Mouse (Mus musculus): Measurements from ENCODE around the gene Adamts18. TPM values are rescaled to one million over a fixed set of nuclear protein-coding genes. Genes with fewer than 3 reads are reported as not detected.
A peak's percentile ranks its signal among the peaks of the same experiment; 100 is the strongest.

The Adamts18 gene
- total RNA-seq (2021): 1 to 10 TPM; 1.6 TPM
- long read RNA-seq, experiment 1: 0 reads
- long read RNA-seq, experiment 2: 0 reads

DNA sequence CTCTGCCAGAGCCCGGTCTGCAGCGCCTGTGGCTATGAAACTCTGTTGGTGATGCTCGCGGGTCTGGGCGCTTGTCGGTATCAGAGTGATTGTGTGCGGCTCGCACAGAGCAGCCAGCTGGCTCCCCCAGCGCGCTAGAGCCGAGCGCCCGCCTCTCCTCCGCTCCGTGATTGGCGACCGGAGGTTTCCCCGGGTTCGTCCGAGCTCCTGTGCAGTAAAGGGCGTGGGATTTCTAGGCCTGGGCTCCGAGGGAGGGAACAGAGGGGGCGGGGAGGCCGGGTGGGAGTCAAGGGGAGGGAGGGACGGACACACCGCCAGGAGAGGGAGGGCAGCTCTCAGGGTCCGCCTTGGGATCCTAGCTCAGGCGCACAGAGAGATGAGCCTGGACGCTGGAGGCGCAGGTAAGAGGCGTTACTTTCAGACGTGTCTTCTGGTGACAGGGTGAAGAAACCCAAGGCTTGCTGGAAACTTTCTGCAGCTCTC is at the start of gene Adamts18:
TSS of gene Adamts18 (minus strand) at position 86 of the 483 bp plus-strand sequence.
- DNase-seq (ENCODE audit: low spot score in 2 of 2): peak; percentile 26 to 49

DNA sequence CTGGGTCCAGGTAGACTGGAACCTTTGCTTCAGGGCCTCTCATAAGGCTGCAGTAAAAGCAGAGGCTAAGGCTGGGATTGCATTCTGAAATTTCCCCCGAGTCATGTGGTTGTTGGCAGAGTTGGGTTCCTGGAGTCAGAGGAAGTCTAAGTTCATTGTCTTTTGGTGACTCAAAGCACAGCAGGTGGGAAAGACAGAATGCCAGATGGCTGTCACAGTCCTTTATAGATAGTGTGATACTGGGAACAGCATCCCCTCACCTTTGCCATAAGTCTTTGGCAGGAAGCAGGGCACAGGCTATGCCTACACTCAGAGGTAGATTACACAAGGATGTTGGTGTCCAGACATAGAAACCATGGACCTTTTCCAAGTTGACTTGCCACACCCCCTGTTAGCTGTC is 47.9 kb upstream of the Adamts18 start:
- DNase-seq (ENCODE audit: low spot score in 2 of 2): no peak

DNA sequence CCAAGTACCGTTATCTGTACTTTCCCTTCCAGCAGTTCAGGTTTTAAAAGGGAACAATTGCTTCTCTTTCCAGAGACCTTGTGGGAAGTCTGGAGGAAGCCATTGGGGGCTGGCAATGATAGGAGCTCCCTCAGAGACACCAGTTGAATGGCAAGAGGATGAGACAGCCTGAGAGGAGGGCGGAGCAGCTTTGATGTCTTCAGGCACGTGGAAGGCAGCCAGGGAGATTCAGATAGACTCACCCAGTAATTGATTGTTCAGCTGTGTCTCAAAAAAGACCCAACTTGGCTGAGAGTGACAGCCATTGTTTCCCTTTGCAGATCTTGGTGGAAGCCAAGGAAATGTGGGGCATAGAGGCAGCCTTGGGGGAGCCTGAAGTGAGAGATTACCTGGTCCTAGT is 42.8 kb upstream of the Adamts18 start:
- no peak for DNase-seq (ENCODE audit: low spot score in 2 of 2)

DNA sequence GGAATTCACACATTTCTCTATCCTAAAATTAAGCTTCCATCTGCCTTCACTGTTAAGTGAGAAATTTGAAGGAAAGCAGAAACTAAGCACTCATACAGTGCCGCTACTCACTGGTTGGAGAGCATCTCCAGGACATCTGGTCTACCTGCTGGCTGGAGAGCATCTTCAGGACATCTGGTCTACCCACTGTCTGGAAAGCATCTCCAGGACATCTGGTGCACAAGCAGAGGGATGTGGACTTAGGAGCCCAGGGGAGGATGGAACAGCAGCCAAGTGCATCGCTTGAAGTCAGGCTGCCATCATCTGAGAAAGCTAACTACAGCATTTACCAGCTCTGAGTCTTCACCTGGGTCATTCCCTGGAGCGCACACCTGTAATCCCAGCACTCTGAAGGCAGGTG is 38.0 kb upstream of the Adamts18 start:
- DNase-seq (ENCODE audit: low spot score in 2 of 2): no peak

DNA sequence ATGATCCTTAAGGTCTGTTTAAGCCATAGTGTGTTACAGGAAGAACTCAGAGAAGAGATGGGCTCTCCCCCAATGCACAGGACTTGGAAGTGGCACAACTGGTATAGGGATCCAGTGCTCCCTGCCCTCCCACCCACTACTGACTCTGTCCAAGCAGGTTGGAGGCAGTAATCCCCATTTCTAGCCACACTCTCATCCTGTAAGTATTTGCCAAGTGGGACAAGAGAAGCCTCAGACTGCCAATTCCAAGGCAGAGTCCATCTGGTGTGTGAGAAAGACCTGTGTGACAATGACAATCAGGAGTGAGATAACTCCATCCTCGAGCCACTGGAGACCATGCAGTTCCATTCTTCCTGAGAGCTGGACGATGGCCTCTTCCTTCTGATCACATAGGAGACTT is 36.6 kb upstream of the Adamts18 start:
- peak in 1 of 2 experiments; percentile 8 for DNase-seq (ENCODE audit: low spot score in 2 of 2)

DNA sequence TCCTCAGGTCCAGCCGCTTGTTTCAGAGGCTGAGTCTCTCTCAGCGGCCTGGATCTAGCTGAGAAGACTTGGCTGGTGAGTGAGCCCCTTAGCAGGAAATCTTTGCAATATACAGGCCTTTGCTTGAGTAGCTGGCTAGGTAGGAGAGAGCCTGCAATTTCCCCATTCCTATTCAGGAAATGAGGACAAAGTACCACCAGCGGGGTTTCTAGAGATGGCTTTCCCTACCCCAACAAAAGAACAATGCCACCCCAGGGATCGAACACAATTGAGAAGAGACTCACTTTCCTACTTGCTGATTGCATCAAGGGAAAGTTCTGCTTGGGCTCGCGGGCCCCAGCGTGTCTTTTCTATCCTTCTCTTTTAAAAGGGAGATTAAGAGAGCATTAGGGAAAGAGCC is 35.5 kb upstream of the Adamts18 start:
- no peak for DNase-seq (ENCODE audit: low spot score in 2 of 2)

DNA sequence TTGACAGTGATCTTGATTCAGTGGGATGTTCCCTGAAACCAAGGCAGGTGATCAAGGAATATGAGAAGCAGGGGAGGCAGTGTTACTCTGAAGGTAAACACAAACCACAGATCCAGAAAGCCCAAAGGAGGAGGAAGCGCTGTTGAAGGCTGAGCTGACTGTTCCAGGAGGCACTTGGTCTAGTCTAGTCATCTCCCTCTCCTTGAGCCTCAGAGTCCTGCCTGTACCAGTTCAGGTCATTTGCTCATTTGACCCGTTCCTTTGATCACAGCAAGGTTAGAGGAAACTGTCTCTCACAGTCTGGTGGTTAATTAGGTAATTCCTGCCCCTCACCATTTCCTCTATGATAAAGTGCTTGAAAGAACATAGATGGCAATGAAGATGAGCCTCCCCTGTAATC is 34.0 kb upstream of the Adamts18 start:
- DNase-seq (ENCODE audit: low spot score in 2 of 2): no peak

DNA sequence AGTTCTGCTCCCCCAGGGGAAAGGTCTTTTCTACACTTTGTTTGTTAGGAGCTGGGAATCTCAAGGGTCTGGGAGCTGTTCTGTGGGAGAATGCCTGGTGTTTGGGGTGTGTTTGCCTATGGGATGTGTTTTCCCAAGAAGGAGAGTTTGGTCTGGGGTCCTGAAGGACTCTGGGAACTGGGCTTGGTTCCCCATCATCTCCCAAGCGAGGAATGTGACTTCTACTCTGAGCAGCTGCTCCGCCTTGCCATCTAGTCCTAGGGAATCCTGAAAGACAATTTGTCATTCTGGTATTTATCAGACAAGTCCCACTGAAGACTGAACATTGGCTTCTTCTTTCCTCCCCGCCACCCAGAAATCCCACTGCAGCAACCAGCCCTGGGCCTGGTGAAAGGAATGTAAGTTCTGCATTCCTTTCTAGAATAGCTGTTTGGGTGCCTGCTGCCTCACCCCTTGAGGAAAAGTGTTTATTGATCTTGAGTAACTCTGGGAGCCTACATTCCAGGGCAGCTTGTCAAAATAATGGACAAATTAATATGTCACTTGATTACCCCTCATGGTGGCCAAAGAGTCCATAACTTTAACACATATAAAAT is 30.0 kb upstream of the Adamts18 start:
- DNase-seq (ENCODE audit: low spot score in 2 of 2): no peak

DNA sequence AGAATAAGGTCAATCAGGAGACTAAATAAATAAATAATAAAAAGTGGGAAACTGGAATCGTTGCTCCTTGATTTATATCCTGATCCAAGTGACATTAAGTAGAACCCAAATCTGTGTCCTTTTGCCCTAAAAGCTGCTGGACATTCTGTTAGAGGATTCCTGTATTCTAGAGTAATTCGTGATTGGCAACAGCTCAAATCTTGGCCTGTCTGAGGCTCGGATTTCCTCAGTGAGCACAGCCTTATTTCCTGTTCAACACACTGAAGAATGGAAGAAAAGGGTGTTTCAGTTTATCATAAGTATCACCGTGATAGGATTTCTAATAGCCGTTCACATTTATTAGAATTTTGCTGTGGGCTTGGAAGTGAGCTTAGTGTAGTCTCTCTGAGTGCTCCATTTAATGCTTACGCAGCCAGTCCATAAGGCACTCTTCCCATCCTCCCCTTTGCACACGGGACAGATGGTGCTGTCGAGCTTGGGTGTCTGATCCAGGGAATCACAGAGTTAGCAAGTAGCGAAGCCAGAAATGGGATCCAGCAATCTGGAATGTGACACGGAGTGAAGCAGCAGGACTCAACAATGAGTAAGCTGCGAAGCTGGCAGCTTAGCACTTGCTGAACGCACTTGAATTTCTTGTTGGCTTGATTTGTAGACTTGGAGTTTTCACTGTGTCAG is 25.0 kb upstream of the Adamts18 start:
- peak; percentile 74 to 83 for DNase-seq (ENCODE audit: low spot score in 2 of 2)

DNA sequence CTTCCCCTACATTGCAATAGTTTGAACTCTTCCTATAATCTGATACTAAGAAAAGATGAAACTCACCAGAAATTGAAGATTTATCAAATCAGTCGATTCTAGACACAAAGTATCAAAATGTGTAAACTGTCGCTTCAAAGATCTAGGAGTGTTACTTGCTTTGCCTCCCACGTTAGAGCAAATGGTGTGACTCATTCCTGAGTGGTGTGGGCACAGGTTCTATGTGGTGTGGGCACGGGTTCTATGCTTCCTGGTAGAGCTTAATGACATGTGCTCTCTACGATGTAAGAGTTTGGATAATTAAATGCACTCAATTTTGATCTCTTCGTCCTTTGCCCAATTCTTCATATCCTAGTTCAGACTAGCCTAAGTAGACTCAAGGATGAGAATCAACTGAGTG is 23.9 kb upstream of the Adamts18 start:
- DNase-seq (ENCODE audit: low spot score in 2 of 2): peak in 1 of 2 experiments; percentile 27

DNA sequence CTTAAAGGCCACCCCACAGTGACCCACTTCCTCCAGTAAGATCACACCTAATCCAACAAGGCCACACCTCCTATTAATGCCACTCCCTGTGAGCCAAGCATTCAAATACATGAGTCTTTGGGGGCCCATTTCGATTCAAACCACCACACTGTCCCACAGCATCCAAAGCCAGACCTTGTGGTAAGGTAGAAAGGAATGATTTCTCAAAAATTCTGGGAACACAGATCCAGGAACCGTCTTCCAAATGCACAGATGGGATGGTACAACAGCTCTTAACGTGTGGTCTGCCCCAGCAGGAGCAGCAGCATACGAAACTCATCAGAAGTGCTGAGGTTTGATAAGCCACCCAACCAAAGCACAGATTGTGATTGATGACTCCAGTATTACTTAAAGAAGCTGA is 18.0 kb upstream of the Adamts18 start:
- no peak for DNase-seq (ENCODE audit: low spot score in 2 of 2)

DNA sequence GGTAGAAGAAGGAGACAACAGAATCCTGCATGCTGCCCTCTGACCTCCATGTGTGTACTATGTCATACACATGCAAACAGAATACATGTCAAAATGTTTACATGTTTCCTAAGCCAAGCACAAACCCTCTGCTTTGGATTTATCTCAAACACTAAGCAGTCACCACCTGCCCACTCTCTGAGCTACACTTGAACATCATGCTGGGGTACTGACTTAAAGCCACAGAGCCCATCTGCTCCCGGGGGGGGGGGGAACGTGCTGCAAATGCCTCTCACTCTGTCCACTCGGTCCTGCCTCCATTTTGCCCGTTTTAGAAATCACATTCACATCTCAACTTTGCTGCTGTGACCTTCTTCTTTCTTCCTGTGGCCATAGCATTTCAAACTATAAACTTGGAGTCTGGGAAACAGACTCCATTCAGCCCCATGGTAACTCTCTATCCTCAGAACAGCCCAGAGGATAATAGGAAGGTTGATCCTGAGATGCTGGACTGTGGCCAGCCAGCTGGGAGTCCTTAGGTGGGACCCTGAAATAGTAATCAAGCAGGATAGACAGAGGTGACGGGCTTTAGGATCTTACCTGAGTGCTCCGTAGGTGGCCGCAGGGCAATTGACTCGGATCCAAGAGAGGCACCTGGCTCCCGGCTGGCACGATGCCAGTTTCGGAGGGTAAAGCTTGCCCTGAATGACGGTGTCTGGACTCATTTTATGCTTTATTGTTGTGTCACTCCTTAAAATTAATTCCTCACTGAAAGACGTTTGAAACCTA is 17.0 kb upstream of the Adamts18 start:
- DNase-seq (ENCODE audit: low spot score in 2 of 2): no peak

DNA sequence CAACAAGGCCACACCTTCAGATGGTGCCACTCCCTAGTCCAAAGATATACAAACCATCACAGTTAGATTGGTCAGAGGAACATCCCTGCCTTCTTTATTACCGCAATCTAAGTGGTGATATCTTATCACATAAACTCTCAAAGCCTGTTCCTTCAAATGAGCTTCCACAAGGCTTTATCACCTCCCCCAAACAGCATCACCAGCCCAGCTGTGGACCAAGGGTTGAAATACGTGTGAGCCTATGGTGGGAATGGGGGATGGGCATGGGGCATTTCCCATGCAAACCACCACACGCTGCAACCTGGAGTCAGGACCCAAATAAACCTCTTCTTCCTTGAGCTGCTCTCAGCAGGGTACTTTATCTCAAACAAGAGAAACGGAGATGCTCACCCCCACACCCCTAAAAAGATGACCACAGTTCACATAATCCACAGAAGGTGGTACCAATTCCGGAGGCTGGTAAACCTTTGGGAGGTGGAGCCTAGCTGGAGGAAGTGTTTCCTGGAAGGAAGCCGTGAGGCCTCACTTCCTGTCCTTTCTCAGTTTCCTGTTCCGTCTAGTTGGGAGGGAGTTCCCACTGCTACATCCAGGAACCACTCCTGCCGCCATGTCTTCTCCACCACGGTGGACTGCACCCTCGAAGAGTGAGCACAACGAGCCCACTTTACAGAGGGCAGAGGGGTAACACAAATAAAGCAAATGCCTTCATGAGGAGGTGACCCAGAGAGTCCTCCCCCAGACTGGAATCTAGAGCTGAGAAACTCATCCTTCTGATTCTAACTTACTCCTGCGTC is 11.5 kb upstream of the Adamts18 start:
- no peak for DNase-seq (ENCODE audit: low spot score in 2 of 2)

DNA sequence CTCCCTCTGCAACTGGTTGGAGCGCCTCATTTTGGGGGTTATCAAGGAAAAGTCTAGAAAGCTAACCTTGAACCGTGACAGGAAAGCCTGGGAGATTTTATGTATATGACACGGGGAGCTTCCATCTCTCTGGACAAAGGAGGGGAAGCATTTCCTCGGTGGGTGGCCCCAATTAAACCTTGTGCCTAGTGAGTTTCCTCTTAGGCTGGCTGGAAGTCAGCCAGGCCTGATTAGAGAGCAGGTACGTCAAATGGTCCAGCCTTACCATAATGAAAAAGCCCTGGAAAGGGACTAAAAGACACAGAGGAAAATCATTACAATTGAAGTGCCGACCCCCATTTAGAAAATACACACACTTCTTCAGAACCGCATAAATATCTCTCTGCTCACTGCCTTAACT is 10.3 kb upstream of the Adamts18 start:
- no peak for DNase-seq (ENCODE audit: low spot score in 2 of 2)

DNA sequence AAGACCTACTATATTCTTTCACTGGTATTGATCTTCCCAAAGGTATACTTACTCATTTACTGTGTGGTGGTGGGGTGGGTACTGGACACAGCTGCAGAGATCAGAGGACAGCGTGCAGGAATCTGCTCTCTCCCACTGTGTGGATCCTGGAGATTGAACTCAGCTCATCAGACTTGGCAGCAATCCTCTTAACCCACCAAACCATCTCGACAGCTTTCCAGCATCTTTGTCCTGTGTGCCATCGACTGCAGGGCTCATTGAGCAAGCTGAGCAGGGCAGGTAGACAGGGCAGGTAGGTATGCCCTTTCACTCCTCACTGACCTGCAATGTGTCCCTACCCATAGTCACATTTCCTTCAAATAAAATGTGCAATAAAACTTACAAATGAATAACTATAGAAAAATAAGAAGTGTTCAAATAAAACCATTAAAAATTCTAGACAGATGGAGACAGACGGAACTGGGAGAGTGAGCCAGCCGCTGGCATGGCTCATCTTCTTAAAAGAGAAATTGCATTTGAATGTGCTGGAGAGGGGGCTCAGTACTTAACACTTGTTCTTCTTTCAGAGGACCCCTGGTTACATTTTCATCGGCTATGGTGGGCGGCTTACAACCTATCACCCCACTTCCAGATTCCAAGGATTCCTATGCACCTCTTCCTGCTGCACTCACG is 6.2 kb upstream of the Adamts18 start:
- no peak for DNase-seq (ENCODE audit: low spot score in 2 of 2)

DNA sequence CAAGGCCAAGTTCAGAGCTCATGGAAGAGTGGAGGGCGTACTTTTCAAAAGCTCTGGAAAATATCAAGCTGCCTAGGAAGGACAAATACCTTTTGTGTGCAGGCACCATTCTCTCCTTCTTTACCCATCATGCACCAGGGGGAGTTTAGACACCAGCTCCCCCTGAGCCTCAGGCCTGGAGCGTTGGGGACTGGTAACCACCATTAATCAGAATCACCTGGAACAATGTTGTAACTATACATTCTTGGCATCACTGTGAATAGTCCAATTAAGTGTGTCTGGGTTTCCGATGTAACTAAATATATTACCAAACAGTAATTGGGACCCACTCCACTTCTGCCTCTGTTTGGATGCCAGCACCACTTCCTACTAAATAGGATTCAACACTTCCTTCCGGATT is 5.2 kb upstream of the Adamts18 start:
- no peak for DNase-seq (ENCODE audit: low spot score in 2 of 2)

DNA sequence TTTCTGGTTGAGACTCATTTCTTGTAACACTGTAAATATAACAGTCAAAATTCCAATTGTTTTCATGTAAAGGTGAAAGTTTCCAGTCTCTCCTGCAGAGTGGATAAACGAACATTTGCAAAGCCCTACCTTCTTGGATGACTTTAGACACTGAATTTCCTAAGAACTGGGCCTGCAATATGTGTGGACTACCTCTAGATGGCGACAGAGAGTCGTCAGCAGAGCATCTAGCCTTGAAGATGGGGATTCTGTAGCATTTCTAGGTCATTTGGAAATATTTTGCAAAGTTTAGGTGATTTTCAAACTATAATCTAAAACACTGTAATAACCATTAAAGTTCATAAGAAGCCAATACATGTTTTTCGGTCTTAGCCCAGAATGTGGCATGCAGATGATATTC is 3.1 kb upstream of the Adamts18 start:
- no peak for DNase-seq (ENCODE audit: low spot score in 2 of 2)

DNA sequence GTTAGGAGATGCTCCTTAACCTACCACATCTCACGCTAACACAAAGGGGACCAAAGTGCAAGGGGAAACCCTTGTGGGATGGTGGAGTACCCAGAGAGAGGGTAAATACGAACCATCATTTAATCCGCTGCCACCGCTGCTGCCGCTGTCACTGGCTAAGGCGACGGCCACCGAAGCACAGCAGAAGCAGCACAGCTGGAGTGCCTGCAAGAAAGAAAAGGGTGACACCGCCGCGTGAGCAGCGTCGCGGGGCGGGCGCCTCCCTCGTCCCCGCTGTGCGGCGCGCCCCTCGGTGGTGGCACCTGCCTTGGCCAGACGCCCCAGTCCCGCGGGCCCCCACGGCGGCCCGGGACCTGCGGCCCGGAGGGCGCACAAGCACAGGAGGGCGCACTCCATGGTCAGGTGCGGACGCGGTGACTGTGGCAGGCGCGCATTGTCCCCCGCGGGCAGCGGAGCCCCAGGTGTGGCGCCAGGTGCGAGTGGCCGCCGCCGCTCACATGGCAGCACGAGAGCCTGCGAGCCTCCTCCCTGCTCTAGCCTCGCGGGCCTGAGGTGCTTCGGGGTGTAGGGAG is 371 bp downstream of the Adamts18 start:
- no peak for DNase-seq (ENCODE audit: low spot score in 2 of 2)

DNA sequence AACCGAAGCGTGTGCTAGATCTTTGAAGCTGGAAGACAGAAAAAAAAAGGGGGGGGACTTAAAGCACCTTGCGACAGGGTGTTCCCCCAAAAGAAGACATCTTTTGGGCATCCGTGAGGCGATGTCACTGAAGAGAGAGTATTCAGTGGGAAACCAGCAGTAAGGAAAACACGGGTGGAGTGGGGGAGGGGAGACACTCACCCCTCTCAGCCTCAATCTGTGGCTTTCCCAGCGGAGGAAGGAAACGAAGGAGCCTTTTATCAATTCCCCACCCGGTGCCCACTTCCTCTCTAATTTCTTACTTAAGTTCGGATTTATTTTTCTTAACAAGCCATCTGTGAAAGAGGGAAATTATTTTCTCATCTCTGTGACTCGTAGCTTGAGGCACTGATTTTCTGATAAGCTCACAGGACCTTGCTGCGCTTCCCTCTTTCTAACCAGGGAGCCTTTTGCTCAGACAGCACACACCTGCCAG is 895 bp downstream of the Adamts18 start:
- no peak for DNase-seq (ENCODE audit: low spot score in 2 of 2)

DNA sequence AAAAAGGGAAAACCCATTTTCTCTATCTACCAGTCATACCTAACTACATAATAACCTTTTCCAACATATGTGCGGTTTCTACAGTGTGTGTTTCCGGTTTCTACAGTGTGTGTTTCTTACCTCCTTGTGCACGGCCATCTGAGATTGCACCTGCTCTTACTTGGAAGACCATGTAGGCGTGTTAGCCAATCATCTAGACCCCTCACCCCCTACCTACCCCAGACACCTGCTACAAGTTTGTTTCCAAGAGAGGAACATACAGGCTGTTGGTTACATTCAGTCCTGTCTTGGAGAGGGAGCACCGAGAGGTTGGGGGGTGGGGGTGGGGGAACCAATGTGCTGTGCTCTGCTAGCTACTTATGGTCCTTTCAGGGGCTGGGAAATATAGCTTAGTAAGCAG is 1.9 kb downstream of the Adamts18 start:
- no peak for DNase-seq (ENCODE audit: low spot score in 2 of 2)

Data from left cerebral cortex, adult 18-20 months (tissue).